Mouse (Mus musculus) heart, postnatal 4 days (tissue): Measurements from ENCODE around the gene Fam76b. TPM values are rescaled to one million over a fixed set of nuclear protein-coding genes. Genes with fewer than 3 reads are reported as not detected.
A peak's percentile ranks its signal among the peaks of the same experiment; 100 is the strongest.
"Not testable (repeated sequence)": the region's sequence is repeated elsewhere in the genome, so short reads cannot be mapped to it uniquely, and the experiment has no call there.

Source experiments
- DNase-seq: peaks from one replicate; pipeline ENCODE4 v3.0.0; 2021
- total RNA-seq, 2 experiments: library from RNA; stranded (reverse); gene quantifications; 2 replicates each; pipeline ENCODE4 v1.2.3; 2021

Gene Fam76b
- total RNA-seq: 10 to 100 TPM; 20.6 to 22.8 TPM

DNA sequence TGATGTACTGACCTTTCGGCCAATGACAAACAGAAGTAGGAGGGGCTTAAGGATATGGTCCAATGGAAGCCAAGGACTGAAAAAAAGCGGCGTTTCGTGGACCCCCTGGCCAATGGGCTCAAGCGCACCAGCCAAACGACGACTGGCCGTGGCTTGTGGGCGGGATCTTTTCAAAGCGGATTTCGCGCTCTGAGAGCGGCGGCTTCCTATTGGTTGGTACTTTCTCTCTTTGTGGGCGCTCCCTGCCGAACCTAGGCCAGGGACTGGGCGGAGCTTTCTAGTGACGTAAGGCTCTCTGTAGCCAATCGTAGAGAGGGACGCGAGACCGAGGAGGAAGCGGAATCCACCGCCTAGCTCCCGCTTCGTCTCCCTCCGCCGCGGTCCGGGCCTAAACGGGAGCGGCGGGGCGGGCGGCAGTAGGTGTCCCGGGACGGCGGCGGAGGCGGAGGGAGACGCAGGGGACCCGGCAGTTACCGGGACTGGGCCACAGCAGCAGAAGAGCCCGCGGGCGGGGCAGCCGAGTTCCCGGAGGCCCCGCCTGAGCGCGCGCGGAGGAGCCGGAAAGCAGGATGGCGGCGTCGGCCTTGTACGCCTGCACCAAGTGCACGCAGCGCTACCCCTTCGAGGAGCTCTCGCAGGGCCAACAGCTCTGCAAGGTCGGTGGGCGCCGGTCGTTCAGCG lies at the start of gene Fam76b:
Gene Fam76b, plus strand, starts transcription at position 311 of the 681 bp plus-strand sequence.
- peak; percentile 99 for DNase-seq

GRCm38 (mm10) chr9:13781985-13782384 lies 45.5 kb upstream of the Fam76b start:
- DNase-seq: no peak

DNA sequence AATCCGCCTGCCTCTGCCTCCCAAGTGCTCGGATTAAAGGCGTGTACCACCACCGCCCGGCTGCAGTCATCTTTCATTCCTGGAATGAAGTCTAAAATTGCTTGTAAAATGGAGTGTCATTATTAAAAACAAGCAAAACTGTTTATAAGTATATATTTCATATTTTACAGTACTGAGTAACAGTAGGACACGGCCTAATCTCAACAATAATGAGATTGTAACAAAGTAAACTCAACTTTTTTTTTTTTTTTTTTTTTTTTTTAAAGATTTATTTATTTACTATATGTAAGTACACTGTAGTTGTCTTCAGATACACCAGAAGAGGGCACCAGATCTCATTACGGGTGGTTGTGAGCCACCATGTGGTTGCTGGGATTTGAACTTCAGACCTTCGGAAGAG lies 36.7 kb upstream of the Fam76b start:
- not testable (repeated sequence) for DNase-seq

GRCm38 (mm10) chr9:13794302-13794701 lies 33.2 kb upstream of the Fam76b start:
- DNase-seq: no peak

DNA sequence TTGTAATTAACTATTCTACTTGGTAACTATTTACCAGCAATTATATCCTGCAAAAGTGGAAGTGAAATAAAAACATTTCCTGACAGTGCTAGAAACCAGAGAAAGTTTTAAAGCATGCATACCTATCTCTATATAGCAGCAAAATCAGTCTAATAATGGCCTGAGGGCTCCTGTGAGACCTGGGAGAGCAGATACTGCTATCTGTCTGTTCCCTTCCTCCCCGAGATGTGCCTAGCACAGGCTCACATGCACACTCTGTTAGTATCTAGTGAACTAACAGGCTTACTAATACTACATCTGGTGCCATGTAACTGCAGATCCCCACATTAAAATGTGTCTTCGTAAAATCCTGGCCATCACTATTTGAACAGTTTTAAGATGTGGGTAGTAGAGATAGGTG lies 32.8 kb upstream of the Fam76b start:
- no peak for DNase-seq

- DNase-seq: no peak
Measured at GRCm38 (mm10) chr9:13804480-13804879, 23.0 kb upstream of the Fam76b start.

GRCm38 (mm10) chr9:13806854-13807253 lies 20.7 kb upstream of the Fam76b start:
- no peak for DNase-seq

DNA sequence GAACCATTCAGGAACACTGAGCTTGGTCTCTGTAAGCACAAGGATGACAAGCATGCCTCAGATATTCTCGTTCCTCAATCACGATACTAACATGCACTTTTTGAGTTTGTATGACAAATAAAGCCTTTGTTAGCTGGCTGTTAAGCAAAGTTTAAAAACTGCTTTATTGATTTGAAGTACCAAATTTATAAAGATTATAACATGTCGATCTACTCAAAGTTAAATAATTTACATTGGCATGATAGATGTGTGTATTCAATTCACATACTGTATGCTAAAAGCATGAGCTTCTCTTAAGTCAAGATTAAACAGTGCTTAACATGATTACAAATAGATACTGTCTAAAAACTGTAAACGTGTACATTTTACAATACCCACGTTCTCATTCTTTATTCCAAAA lies 19.9 kb upstream of the Fam76b start:
- DNase-seq: no peak

- DNase-seq: no peak
Measured at GRCm38 (mm10) chr9:13809937-13810336, 17.6 kb upstream of the Fam76b start.

DNA sequence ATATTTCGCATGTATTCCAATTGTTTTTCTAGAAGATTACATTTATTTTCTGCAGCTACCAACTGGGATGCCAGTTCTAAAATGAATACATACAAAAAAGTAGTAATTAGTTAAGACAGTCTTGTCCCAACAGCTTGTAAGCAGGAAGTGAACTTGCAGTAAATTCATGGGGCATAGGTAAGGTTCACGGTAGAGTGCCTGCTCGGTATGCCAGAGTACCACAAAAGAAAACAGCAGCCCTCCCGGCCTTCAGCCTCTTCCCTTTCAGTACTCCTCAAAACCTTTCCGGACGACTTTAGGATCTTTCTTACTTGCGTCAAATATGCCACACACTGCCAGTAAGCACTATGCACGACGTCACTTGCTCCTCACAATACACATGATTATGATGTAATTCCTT lies 9.1 kb upstream of the Fam76b start:
- DNase-seq: no peak

DNA sequence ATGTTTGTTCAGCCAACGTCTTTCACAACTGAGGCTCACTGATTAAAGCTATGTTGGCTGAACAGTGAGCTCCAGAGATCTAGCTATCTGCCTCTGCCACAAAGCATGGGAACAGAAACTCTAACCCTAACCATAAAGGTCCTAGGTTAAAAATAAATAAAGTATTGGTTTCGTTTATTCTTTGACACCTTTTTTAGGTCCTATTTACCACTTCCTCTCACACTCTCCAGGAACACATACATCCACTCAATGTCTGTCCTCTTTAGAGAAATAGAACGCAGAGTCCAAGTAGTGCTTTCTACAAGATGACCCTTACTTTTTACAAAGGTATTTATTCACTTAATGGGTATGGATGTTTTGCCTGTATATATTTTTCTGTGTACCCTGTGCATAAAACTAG lies 6.7 kb upstream of the Fam76b start:
- DNase-seq: no peak

- no peak for DNase-seq
Measured at GRCm38 (mm10) chr9:13825896-13826295, 1.6 kb upstream of the Fam76b start.

GRCm38 (mm10) chr9:13826391-13826805 lies 1.1 kb upstream of the Fam76b start:
- no peak for DNase-seq

GRCm38 (mm10) chr9:13826832-13827405 lies 597 bp upstream of the Fam76b start, which contains the start of gene Cep57:
Cep57 (minus strand) TSS chr9:13827107.
- DNase-seq: peak; percentile 93

DNA sequence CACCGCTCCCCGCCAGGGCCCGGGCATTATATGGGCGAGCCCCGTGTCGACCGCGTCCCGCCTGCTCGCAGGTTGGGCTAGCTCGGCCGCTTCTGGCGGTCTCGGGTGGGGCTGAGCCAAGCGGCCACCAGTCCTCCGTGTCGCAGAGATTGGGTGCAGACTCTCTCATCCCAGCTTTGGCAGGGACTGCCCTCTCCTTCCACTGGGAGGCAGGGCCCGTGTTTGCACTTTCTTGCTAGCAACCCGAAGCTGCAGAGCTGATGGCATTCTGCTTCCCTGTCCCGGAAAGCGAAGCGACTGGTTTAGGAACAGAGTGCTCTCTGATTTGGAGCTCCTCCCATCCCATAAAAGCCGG lies 548 bp downstream of the Fam76b start:
- DNase-seq: no peak

DNA sequence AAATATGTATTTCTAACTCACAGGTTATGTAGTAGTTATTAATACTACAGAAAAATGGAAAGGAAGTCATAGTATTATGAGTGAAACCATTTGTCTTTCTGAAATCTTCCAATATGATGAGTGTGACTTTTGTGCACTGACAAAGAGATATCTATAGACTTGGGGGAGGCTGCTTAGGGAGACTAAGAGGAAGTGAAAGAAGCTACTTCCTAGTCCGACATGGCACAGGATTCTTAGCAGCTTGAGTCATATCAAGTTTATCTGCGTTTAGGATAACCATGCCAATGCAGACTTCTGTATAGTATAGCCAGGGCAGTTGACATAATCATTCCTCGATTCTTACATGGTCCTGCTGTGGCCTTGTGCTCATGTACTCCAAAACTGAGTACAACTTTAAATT lies 7.7 kb downstream of the Fam76b start:
- no peak for DNase-seq

DNA sequence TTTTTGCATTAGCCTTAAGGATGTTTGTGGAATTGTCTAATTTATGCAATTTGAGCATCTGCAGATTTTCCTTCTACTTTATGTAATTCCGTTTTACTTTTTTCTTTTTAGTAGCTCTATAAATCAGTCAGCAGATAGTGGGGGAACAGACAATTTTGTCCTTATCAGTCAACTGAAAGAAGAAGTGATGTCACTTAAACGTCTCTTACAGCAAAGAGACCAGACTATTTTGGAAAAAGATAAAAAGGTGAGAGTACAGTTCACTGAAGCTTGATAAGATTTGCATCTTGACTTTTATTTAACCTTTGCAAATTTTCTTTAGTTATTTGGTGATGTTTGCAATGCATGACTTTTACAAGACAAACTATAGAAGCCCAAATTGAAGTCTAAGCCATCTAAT lies 9.2 kb downstream of the Fam76b start:
- DNase-seq: no peak

DNA sequence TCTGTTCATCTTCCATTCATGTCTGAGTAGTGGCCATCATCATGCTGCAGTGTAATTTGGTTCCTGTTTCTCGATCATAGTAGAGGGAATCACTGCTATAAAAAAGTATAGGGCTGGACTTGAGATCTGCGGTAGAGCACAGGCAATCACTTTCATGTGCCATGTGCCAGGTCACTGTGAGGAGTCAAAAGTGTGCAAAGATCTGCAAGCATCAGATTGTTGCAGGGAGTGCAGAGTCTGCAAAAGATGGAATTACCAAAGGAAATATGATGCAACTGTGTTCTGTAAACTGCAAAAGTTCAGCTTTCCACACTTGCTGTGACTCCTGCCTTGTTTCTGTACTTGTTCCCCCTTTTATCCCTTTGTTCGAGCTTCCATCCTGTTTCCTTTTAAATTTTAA lies 20.1 kb downstream of the Fam76b start:
- no peak for DNase-seq

- DNase-seq: peak; percentile 42
Measured at GRCm38 (mm10) chr9:13848481-13849480, 21.3 kb downstream of the Fam76b start.

DNA sequence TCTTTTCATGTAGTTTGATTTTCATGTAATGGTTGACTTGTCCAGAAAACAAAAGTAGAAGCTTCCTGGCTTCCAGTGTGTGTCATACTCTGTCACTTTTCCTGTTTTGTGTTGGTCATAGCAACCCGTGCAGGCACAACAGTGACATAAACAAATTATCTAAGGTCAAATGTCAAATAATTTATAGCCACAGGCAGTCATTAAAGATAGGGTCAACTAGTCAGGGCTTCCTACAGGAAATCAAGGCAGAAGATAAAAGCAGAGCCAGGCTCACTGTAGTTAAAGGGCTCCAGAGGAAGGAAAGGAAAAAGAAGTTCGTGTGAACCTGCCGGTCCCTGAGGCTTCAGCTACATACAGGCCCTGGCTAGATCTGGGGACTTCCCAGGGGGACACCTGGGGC lies 26.4 kb downstream of the Fam76b start:
- no peak for DNase-seq

GRCm38 (mm10) chr9:13856247-13856646 lies 28.7 kb downstream of the Fam76b start:
- DNase-seq: no peak

- DNase-seq: no peak
Measured at GRCm38 (mm10) chr9:13856777-13857176, 29.3 kb downstream of the Fam76b start.

GRCm38 (mm10) chr9:13867646-13868045 lies 40.1 kb downstream of the Fam76b start:
- no peak for DNase-seq
